Mouse (Mus musculus): ENCODE data around the gene Gprin1. TPM values are rescaled to one million over a fixed set of nuclear protein-coding genes. Genes with fewer than 3 reads are reported as not detected.
A peak's percentile ranks its signal among the peaks of the same experiment; 100 is the strongest.

Gene Gprin1
- polyA plus RNA-seq, 1 experiment from 2014 or later, result 23.5 TPM

DNA sequence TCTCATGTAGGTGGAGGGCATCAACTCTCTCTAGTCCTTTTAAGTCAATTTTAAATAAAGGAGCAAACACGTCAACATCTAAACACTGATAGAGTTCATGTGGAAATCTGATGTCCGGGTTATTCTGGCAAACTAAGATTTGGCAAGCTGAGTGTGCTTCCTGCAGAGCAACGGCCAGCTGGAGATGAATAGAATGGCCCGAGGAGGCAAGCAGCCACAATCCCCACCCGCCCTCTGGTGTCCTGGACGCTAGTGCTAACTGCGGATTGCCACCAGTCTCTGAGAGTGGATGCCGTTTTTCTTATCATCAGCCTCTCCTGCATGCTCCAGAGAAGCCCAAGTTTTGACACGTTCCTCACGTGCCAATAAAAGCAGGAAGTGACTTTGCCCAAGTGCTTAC, 2.8 kb downstream of the Gprin1 start:
- Histone ChIP-seq H3K9me3 (ENCODE audit: control insufficient read depth, low read length) (no peaks in the 10 kb centered on the region), H3K4me1 (replicated peaks; ENCODE audit: control insufficient read depth, insufficient read depth, low read length) (peaks cover 36% of the 10 kb centered on the region), H3K4me3 (replicated peaks; ENCODE audit: low read length) (no peak overlapping the region), H3K9ac (0 out of 2 replicates have a peak overlapping the region, but pooled peaks have one; percentile 21), H3K36me3 (replicated peaks; ENCODE audit: control insufficient read depth, insufficient read depth) (peaks cover 17% of the 10 kb centered on the region; the same call in 1 of the 2 replicates), H3K27ac (no peak overlapping the region), H3K27me3 (ENCODE audit: control insufficient read depth, insufficient read depth, low read length) (peaks cover 10% of the 10 kb centered on the region), H3K4me2 (replicated peaks) (peak overlapping the region; percentile 71)
- 30% methylated on average over 10 of the region's 10 CpGs for WGBS
- no peak for DNase-seq (ENCODE audit: low spot score)
- ATAC-seq (ENCODE audit: low FRiP score), result no peak

DNA sequence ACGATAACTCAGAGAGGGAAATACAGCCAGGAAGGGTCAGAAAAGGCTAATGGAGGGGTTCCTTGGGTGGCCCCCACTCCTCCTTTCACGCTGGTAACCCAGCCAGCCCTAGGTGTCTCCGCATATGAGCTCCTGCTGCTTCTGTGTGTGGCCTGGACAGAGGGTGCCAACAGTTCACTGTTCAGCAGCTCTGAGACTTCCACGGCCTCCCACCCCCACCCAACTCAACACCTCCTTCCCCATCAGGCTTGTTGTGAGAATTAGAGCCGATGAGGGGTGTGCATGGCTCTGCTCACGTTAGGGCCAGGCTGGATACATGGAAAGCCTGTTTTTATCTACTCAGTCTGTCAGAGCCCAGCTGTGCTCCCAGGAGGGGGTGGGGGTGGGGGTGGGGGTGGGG, 3.6 kb downstream of the Gprin1 start:
- no peak overlapping the region for H3K4me3 ChIP-seq (replicated peaks; ENCODE audit: low read length)
- peaks cover 3% of the 10 kb centered on the region for H3K27me3 ChIP-seq (ENCODE audit: control insufficient read depth, insufficient read depth, low read length)
- H3K36me3 ChIP-seq (replicated peaks; ENCODE audit: control insufficient read depth, insufficient read depth), result peaks cover 21% of the 10 kb centered on the region
- H3K4me1 ChIP-seq (replicated peaks; ENCODE audit: control insufficient read depth, insufficient read depth, low read length), result peaks cover 36% of the 10 kb centered on the region
- peak overlapping the region; percentile 31 for H3K9ac ChIP-seq
- no peaks in the 10 kb centered on the region for H3K9me3 ChIP-seq (ENCODE audit: control insufficient read depth, low read length)
- WGBS, result 41% methylated on average over 6 of the region's 6 CpGs
- H3K27ac ChIP-seq, result no peak overlapping the region
- H3K4me2 ChIP-seq (replicated peaks), result peak overlapping the region; percentile 33
- DNase-seq (ENCODE audit: low spot score) (no peak), ATAC-seq (ENCODE audit: low FRiP score) (no peak)

DNA sequence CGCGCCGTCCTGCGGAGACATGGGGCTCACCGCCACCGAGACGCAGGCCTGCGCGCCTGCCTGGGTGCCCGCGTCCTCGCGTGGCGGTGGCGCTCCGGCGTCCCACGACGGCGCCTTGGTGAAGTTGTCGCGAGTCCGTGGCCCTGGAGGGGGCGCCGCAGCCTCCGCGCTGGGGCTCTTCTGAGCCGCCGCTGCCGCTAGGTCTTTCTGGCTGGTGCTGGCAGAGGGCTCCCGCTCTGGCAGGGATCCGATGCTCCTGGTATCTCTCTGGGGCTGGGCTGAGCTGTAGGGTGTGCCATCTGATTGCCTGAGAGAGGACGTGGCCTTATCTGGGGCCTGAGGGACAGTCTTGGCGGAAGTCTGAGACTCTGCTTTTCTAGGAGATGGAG, 11.5 kb downstream of the Gprin1 start:
- peaks cover 71% of the 10 kb centered on the region for H3K36me3 ChIP-seq (replicated peaks; ENCODE audit: control insufficient read depth, insufficient read depth)
- H3K9me3 ChIP-seq (ENCODE audit: control insufficient read depth, low read length), result no peaks in the 10 kb centered on the region
- H3K4me3 ChIP-seq (replicated peaks; ENCODE audit: low read length), result peak overlapping the region; percentile 14; the same call in 1 of the 2 replicates
- DNase-seq (ENCODE audit: low spot score) (no peak), ATAC-seq (ENCODE audit: low FRiP score) (no peak)
- peak overlapping the region; percentile 42 for H3K4me2 ChIP-seq (replicated peaks)
- peaks cover 20% of the 10 kb centered on the region; the same call in 1 of the 2 replicates for H3K27me3 ChIP-seq (ENCODE audit: control insufficient read depth, insufficient read depth, low read length)
- 9% methylated on average over 20 of the region's 34 CpGs for WGBS
- no peak overlapping the region for H3K27ac ChIP-seq
- no peaks in the 10 kb centered on the region; the same call in 1 of the 2 replicates for H3K4me1 ChIP-seq (replicated peaks; ENCODE audit: control insufficient read depth, insufficient read depth, low read length)
- peak overlapping the region; percentile 39; the same call in 1 of the 2 replicates for H3K9ac ChIP-seq

DNA sequence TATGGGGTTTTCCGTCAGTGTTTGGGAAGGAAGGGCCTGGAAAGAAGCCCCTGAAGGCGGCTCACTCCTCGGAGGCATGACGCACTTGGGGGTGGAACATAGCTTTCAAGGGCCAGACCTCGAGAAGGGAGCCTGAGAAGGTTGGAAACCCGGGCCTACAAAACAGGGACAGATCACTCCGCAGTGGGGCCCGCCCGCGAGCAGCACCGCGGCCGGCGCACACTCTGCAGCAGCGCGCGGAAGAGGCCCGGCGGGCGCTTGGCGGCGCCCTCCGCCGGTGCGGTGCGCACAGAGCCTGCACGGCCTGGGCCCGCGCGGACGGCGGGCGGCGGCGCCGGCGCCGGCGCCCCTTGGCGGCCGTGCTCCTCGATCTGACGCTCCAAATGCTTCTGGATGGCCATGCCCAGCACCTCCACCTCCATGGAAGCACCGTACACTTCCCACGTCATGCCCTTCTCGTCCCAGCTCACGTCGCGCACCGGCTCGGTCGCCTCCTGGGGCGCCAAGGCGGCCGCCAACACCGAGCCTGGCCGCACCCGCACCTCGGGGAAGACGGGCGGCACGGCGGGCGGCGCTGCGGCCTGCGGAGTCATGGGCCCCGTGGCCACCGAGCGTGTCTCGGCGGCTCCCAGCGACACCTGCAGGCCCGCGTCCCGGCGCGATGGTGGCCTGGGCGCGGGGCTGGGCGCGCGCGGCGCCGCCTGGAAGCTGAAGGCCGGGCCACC, 12.0 kb downstream of the Gprin1 start:
- 0 out of 2 replicates have a peak, but pooled peaks have one; percentile 46 for ATAC-seq (ENCODE audit: low FRiP score)
- DNase-seq (ENCODE audit: low spot score), result peak; percentile 46
- peaks cover 20% of the 10 kb centered on the region; the same call in 1 of the 2 replicates for H3K27me3 ChIP-seq (ENCODE audit: control insufficient read depth, insufficient read depth, low read length)
- WGBS, result 3% methylated on average over 73 of the region's 87 CpGs
- H3K4me3 ChIP-seq (replicated peaks; ENCODE audit: low read length), result peak overlapping the region; percentile 14
- peak overlapping the region; percentile 42 for H3K4me2 ChIP-seq (replicated peaks)
- H3K36me3 ChIP-seq (replicated peaks; ENCODE audit: control insufficient read depth, insufficient read depth), result peaks cover 69% of the 10 kb centered on the region
- H3K27ac ChIP-seq, result no peak overlapping the region
- no peaks in the 10 kb centered on the region; the same call in 1 of the 2 replicates for H3K4me1 ChIP-seq (replicated peaks; ENCODE audit: control insufficient read depth, insufficient read depth, low read length)
- H3K9ac ChIP-seq, result peak overlapping the region; percentile 39
- no peaks in the 10 kb centered on the region for H3K9me3 ChIP-seq (ENCODE audit: control insufficient read depth, low read length)

DNA sequence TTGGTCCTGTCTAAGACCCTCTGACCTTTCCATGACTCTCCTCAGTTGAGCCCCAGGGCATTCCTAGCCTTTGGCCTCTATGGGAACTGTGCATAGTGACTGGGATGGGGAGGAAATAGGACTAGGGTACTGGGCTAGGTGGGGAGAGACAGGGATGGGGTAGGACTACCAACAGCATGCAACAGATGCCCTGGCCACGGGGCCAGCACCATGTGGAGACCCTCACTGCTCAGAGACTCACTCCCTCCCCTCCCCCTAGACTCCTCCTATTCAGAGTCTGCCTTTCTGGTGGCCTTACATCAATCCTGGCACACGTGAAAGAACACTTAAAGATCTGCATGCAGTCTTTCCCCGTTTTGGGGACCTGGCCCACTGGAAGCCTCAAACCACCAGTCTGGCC, 12.7 kb downstream of the Gprin1 start:
- Histone ChIP-seq H3K36me3 (replicated peaks; ENCODE audit: control insufficient read depth, insufficient read depth) (peaks cover 68% of the 10 kb centered on the region), H3K4me3 (replicated peaks; ENCODE audit: low read length) (no peak overlapping the region), H3K4me1 (replicated peaks; ENCODE audit: control insufficient read depth, insufficient read depth, low read length) (no peaks in the 10 kb centered on the region; the same call in 1 of the 2 replicates), H3K9me3 (ENCODE audit: control insufficient read depth, low read length) (no peaks in the 10 kb centered on the region), H3K9ac (no peak overlapping the region), H3K27me3 (ENCODE audit: control insufficient read depth, insufficient read depth, low read length) (peaks cover 20% of the 10 kb centered on the region; the same call in 1 of the 2 replicates), H3K4me2 (replicated peaks) (no peak overlapping the region), H3K27ac (no peak overlapping the region)
- 23% methylated on average over 3 of the region's 3 CpGs for WGBS
- no peak for ATAC-seq (ENCODE audit: low FRiP score)
- DNase-seq (ENCODE audit: low spot score), result no peak

DNA sequence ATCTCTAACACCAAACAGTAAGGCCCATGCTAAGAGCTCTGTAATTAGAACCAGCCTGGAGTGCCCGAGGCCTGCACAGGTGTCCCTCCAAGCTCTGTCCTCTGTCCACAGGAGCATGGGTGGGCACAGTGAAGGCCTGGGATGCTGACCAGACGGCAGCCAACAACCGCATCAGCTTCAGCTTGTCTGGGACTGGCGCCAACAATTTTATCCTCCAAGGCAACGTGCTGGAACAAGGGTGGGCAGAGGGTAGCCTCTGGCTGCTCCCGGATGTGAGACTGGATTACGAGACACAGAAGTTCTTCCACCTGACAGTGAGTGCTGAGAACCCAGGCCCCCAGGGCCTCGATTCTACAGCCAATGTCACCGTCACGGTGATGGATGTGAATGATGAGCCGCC, 23.5 kb downstream of the Gprin1 start:
- ATAC-seq (ENCODE audit: low FRiP score) (no peak), DNase-seq (ENCODE audit: low spot score) (no peak)
- Histone ChIP-seq H3K4me1 (replicated peaks; ENCODE audit: control insufficient read depth, insufficient read depth, low read length) (no peaks in the 10 kb centered on the region), H3K27ac (no peak overlapping the region), H3K4me2 (replicated peaks) (no peak overlapping the region), H3K36me3 (replicated peaks; ENCODE audit: control insufficient read depth, insufficient read depth) (no peaks in the 10 kb centered on the region), H3K4me3 (replicated peaks; ENCODE audit: low read length) (no peak overlapping the region), H3K27me3 (ENCODE audit: control insufficient read depth, insufficient read depth, low read length) (no peaks in the 10 kb centered on the region), H3K9ac (no peak overlapping the region), H3K9me3 (ENCODE audit: control insufficient read depth, low read length) (no peaks in the 10 kb centered on the region)
- WGBS, result 54% methylated on average over 11 of the region's 11 CpGs

DNA sequence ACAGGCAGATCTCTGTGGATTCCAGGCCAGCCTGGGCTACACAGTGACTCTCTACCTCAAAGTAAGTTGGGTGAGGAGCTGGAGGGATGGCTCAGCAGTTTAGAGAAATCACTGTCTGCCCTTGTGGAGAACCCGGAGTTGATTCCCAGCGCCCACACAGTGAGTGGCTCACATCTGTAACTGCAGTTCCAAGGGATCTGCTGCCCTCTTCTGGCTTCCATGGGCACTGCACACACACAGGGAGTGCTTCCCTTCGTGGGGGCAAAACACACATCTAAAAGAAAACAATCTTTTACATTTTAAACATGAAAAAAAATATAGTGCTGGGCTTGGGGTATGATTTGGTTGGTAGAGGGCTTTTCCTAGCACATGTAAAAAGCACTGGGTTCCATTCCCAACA, 26.5 kb downstream of the Gprin1 start:
- H3K36me3 ChIP-seq (replicated peaks; ENCODE audit: control insufficient read depth, insufficient read depth), result no peaks in the 10 kb centered on the region
- 95% methylated on average over 3 of the region's 3 CpGs for WGBS
- no peak for ATAC-seq (ENCODE audit: low FRiP score)

DNA sequence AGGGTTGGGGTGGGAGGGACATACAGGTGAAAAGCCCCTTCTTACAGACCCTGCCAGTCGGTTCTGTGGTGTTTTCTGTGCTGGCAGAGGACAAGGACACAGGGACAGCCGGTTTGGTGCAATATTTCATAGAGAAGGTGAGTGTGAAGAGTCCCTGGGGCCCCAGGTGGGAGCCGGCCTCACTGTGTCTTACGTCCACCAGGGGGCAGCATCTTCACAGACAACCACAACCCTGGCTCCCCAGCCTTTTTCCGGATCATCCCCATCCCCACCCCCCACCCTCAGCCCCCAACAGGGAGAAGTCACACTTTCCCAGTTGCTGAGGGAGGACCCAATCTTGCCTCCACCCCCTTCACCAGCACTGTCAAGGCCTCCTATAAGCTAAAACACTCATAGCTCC, 32.8 kb downstream of the Gprin1 start:
- DNase-seq (ENCODE audit: low spot score), result peak; percentile 59
- WGBS, result 0% methylated on average over 5 of the region's 5 CpGs
- Histone ChIP-seq H3K4me3 (replicated peaks; ENCODE audit: low read length) (no peak overlapping the region), H3K9ac (no peak overlapping the region), H3K4me2 (replicated peaks) (no peak overlapping the region), H3K27ac (no peak overlapping the region), H3K27me3 (ENCODE audit: control insufficient read depth, insufficient read depth, low read length) (no peaks in the 10 kb centered on the region; the same call in 1 of the 2 replicates), H3K9me3 (ENCODE audit: control insufficient read depth, low read length) (no peaks in the 10 kb centered on the region), H3K4me1 (replicated peaks; ENCODE audit: control insufficient read depth, insufficient read depth, low read length) (no peaks in the 10 kb centered on the region), H3K36me3 (replicated peaks; ENCODE audit: control insufficient read depth, insufficient read depth) (no peaks in the 10 kb centered on the region)
- 0 out of 2 replicates have a peak, but pooled peaks have one; percentile 17 for ATAC-seq (ENCODE audit: low FRiP score)

More for the DNA sequence above, 26.5 kb downstream of the Gprin1 start:
- Histone ChIP-seq H3K9ac (no peak overlapping the region), H3K4me3 (replicated peaks; ENCODE audit: low read length) (no peak overlapping the region), H3K27me3 (ENCODE audit: control insufficient read depth, insufficient read depth, low read length) (no peaks in the 10 kb centered on the region), H3K4me2 (replicated peaks) (no peak overlapping the region), H3K9me3 (ENCODE audit: control insufficient read depth, low read length) (no peaks in the 10 kb centered on the region), H3K4me1 (replicated peaks; ENCODE audit: control insufficient read depth, insufficient read depth, low read length) (no peaks in the 10 kb centered on the region), H3K27ac (no peak overlapping the region)
- no peak for DNase-seq (ENCODE audit: low spot score)

DNA sequence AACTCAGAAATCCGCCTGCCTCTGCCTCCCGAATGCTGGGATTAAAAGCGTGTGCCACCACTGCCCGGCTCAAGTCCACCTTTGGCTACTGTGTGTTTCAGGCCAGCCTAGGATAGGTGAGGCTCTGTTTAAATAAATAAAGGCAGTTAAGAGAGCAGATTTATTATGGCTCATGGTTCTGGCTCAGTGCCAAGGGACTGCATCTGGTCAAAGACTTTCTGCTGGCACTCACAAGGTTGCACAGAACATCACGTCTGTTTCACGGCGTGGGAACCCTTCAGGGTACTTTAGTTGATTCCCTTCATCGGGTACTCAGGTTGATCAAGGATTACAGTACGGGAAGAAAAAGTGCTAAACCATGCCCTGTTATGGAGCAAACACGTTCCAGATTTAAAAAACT, 34.7 kb downstream of the Gprin1 start:
- Histone ChIP-seq H3K9me3 (ENCODE audit: control insufficient read depth, low read length) (no peaks in the 10 kb centered on the region), H3K27me3 (ENCODE audit: control insufficient read depth, insufficient read depth, low read length) (no peaks in the 10 kb centered on the region; the same call in 1 of the 2 replicates), H3K36me3 (replicated peaks; ENCODE audit: control insufficient read depth, insufficient read depth) (no peaks in the 10 kb centered on the region), H3K4me3 (replicated peaks; ENCODE audit: low read length) (no peak overlapping the region), H3K4me1 (replicated peaks; ENCODE audit: control insufficient read depth, insufficient read depth, low read length) (no peaks in the 10 kb centered on the region), H3K4me2 (replicated peaks) (no peak overlapping the region), H3K27ac (no peak overlapping the region), H3K9ac (no peak overlapping the region)
- ATAC-seq (ENCODE audit: low FRiP score), result no peak
- no peak for DNase-seq (ENCODE audit: low spot score)
- 75% methylated on average over 10 of the region's 10 CpGs for WGBS

All from hindbrain, embryonic 14.5 days (tissue).